ENCODE assay signal across 11 mouse cellular contexts in the genomic region with DNA sequence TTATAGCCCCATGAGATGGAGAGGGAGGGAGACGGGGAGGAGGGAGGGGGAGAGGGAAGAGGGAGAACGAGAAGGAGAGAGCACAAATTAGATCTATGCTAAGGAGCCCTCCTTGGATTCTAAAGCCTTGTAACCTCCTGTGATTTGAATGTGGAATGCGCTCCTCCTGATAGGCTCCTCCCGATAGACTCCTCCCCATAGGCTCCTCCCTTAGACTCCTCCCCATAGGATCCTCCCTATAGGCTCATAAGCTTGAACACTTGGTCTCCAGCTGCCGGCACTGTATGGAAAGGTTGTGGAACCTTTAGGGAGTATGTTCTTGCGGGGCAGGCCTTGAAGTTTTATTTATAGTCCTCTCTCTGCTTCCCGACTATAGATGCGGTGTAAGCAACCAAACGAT. TPM values are rescaled to one million over a fixed set of nuclear protein-coding genes. Genes with fewer than 3 reads are reported as not detected.
DNase-seq lines count a peak whose midpoint lies in the region; ATAC-seq and TF ChIP-seq lines count a peak whose summit lies in the region.
"Had no signal": no experiment of that assay in that cellular context is flagged by ENCODE, and none has a peak within 500 bp of the region (broad histone marks: within the 10 kb centered on the region; RNA-seq: fewer than 3 reads in every experiment).

No protein-coding gene starts in this region.

- H3K27ac ChIP-seq in forebrain, embryonic 10.5 days = no peak overlapping the region
- no peak overlapping the region for H3K27ac ChIP-seq in forebrain, embryonic 14.5 days (ENCODE audit: low read depth, low read length)
- no peak overlapping the region for H3K27ac ChIP-seq in liver, postnatal 0 days (ENCODE audit: low read depth)
- H3K27ac ChIP-seq in embryonic facial prominence, embryonic 10.5 days (replicated peaks) = no peak overlapping the region
- H3K27ac ChIP-seq in liver, embryonic 14.5 days = no peak overlapping the region
- H3K27ac ChIP-seq in midbrain, embryonic 13.5 days = no peak overlapping the region
- H3K27ac ChIP-seq: hindbrain, embryonic 15.5 days had no signal

- no peak overlapping the region for H3K9ac ChIP-seq in forebrain, embryonic 14.5 days (ENCODE audit: low read length)
- H3K9ac ChIP-seq in liver, postnatal 0 days (replicated peaks) = no peak overlapping the region
- no peak overlapping the region for H3K9ac ChIP-seq in liver, embryonic 14.5 days (replicated peaks)
- no peak overlapping the region for H3K9ac ChIP-seq in midbrain, embryonic 13.5 days (replicated peaks)
- H3K9ac ChIP-seq: hindbrain, embryonic 15.5 days had no signal

- H3K9me3 ChIP-seq in forebrain, embryonic 10.5 days = no peaks in the 10 kb centered on the region
- H3K9me3 ChIP-seq in forebrain, embryonic 14.5 days (replicated peaks; ENCODE audit: control insufficient read depth, low read length) = no peaks in the 10 kb centered on the region
- no peaks in the 10 kb centered on the region for H3K9me3 ChIP-seq in liver, postnatal 0 days (ENCODE audit: low read length)
- no peaks in the 10 kb centered on the region for H3K9me3 ChIP-seq in embryonic facial prominence, embryonic 10.5 days
- no peaks in the 10 kb centered on the region for H3K9me3 ChIP-seq in liver, embryonic 14.5 days (ENCODE audit: control insufficient read depth, low read length)
- no peaks in the 10 kb centered on the region for H3K9me3 ChIP-seq in midbrain, embryonic 13.5 days
- H3K9me3 ChIP-seq: hindbrain, embryonic 15.5 days had no signal

- TF ChIP-seq EP300 in liver, postnatal 0 days (IDR thresholded peaks at IDR 0.05; ENCODE audit: low read depth) = no peak
- no peak for TF ChIP-seq EP300 in liver, embryonic 14.5 days (IDR thresholded peaks at IDR 0.05; ENCODE audit: low read depth)

- H3K27me3 ChIP-seq in forebrain, embryonic 10.5 days (ENCODE audit: poor library complexity, severe bottlenecking) = peaks cover 43% of the 10 kb centered on the region
- H3K27me3 ChIP-seq in forebrain, embryonic 14.5 days (replicated peaks; ENCODE audit: control insufficient read depth, insufficient read depth, low read length) = 0 out of 2 replicates have a peak, but pooled peaks cover 8% of the 10 kb centered on the region
- H3K27me3 ChIP-seq in liver, postnatal 0 days (ENCODE audit: insufficient read depth, low read length) = no peaks in the 10 kb centered on the region
- H3K27me3 ChIP-seq in embryonic facial prominence, embryonic 10.5 days (replicated peaks; ENCODE audit: low read depth, poor library complexity, severe bottlenecking) = peaks cover 26% of the 10 kb centered on the region
- H3K27me3 ChIP-seq in liver, embryonic 14.5 days (ENCODE audit: control insufficient read depth, insufficient read depth, low read length) = no peaks in the 10 kb centered on the region
- H3K27me3 ChIP-seq in midbrain, embryonic 13.5 days = peaks cover 60% of the 10 kb centered on the region

- DNase-seq in forebrain, embryonic 10.5 days (ENCODE audit: extremely low spot score, low spot score) = no peak
- no peak for DNase-seq in forebrain, embryonic 14.5 days (ENCODE audit: low spot score)
- DNase-seq in liver = peak; percentile 51
- no peak for DNase-seq in liver, postnatal 0 days
- DNase-seq in embryonic facial prominence, embryonic 10.5 days (ENCODE audit: low spot score) = peak; percentile 29
- no peak for DNase-seq in liver, embryonic 14.5 days (ENCODE audit: low read depth in 3 of 3, low spot score in 3 of 3)
- no peak for DNase-seq in c-Kit-positive CD71-positive TER-119-positive erythroid progenitor cells, embryonic 14.5 days (ENCODE audit: low spot score)
- DNase-seq: adrenal gland, adult 2 months; cerebellum, adult 11 months had no signal

- H3K4me3 ChIP-seq in forebrain, embryonic 10.5 days = peak overlapping the region; percentile 23; the same call in 1 of the 2 replicates
- H3K4me3 ChIP-seq in forebrain, embryonic 14.5 days (ENCODE audit: low read depth, low read length) = no peak overlapping the region
- no peak overlapping the region for H3K4me3 ChIP-seq in liver, postnatal 0 days (ENCODE audit: low read depth, low read length)
- peak overlapping the region; percentile 36; the same call in 1 of the 2 replicates for H3K4me3 ChIP-seq in embryonic facial prominence, embryonic 10.5 days
- no peak overlapping the region for H3K4me3 ChIP-seq in liver, embryonic 14.5 days (ENCODE audit: insufficient read depth in 1 of 2, low read depth in 2 of 2, low read length in 2 of 2)
- H3K4me3 ChIP-seq in midbrain, embryonic 13.5 days (replicated peaks) = no peak overlapping the region
- H3K4me3 ChIP-seq: hindbrain, embryonic 15.5 days had no signal

- H3K36me3 ChIP-seq in forebrain, embryonic 10.5 days (replicated peaks) = no peaks in the 10 kb centered on the region
- H3K36me3 ChIP-seq in forebrain, embryonic 14.5 days (ENCODE audit: control insufficient read depth, insufficient read depth, low read length) = no peaks in the 10 kb centered on the region
- no peaks in the 10 kb centered on the region for H3K36me3 ChIP-seq in liver, postnatal 0 days (replicated peaks; ENCODE audit: insufficient read depth, low read length)
- no peaks in the 10 kb centered on the region for H3K36me3 ChIP-seq in embryonic facial prominence, embryonic 10.5 days (replicated peaks)
- no peaks in the 10 kb centered on the region for H3K36me3 ChIP-seq in liver, embryonic 14.5 days (replicated peaks; ENCODE audit: control insufficient read depth, insufficient read depth, low read depth)
- H3K36me3 ChIP-seq in midbrain, embryonic 13.5 days = no peaks in the 10 kb centered on the region
- H3K36me3 ChIP-seq: hindbrain, embryonic 15.5 days had no signal

- H3K4me2 ChIP-seq in forebrain, embryonic 14.5 days (ENCODE audit: low read length) = no peak overlapping the region
- no peak overlapping the region for H3K4me2 ChIP-seq in liver, postnatal 0 days (ENCODE audit: low read depth, low read length)
- H3K4me2 ChIP-seq in liver, embryonic 14.5 days (ENCODE audit: low read depth) = 0 out of 2 replicates have a peak overlapping the region, but pooled peaks have one; percentile 1
- H3K4me2 ChIP-seq in midbrain, embryonic 13.5 days (replicated peaks) = no peak overlapping the region
- H3K4me2 ChIP-seq: hindbrain, embryonic 15.5 days had no signal

- H3K4me1 ChIP-seq in forebrain, embryonic 10.5 days = peaks cover 44% of the 10 kb centered on the region
- H3K4me1 ChIP-seq in forebrain, embryonic 14.5 days (ENCODE audit: control insufficient read depth, insufficient read depth, low read length) = peaks cover 5% of the 10 kb centered on the region; the same call in 1 of the 2 replicates
- peaks cover 18% of the 10 kb centered on the region for H3K4me1 ChIP-seq in liver, postnatal 0 days (ENCODE audit: insufficient read depth)
- peaks cover 34% of the 10 kb centered on the region for H3K4me1 ChIP-seq in embryonic facial prominence, embryonic 10.5 days
- peaks cover 16 to 37% of the 10 kb centered on the region in 2 experiments for H3K4me1 ChIP-seq in liver, embryonic 14.5 days (replicated peaks; ENCODE audit: control insufficient read depth in 2 of 2, insufficient read depth in 2 of 2, low read length in 1 of 2)
- H3K4me1 ChIP-seq in midbrain, embryonic 13.5 days (replicated peaks) = peaks cover 21% of the 10 kb centered on the region

- 22% methylated on average over 9 of the region's 9 CpGs for WGBS in forebrain, embryonic 10.5 days
- 23% methylated on average over 9 of the region's 9 CpGs for WGBS in forebrain, embryonic 14.5 days
- WGBS in liver, postnatal 0 days (ENCODE audit: insufficient replicate concordance) = 50% methylated on average over 9 of the region's 9 CpGs
- 21% methylated on average over 9 of the region's 9 CpGs for WGBS in embryonic facial prominence, embryonic 10.5 days
- 34% methylated on average over 9 of the region's 9 CpGs for WGBS in liver, embryonic 14.5 days (ENCODE audit: insufficient replicate concordance)
- WGBS in midbrain, embryonic 13.5 days = 25% methylated on average over 9 of the region's 9 CpGs

- no peak for ATAC-seq in forebrain, embryonic 14.5 days
- no peak for ATAC-seq in liver, postnatal 0 days
- no peak for ATAC-seq in liver, embryonic 14.5 days (ENCODE audit: insufficient read depth)
- ATAC-seq in midbrain, embryonic 13.5 days = no peak

- TF ChIP-seq CTCF in liver, postnatal 0 days (IDR thresholded peaks at IDR 0.05; ENCODE audit: low read depth) = no peak
- no peak for TF ChIP-seq CTCF in liver, embryonic 14.5 days (IDR thresholded peaks at IDR 0.05; ENCODE audit: low read depth)

RNA-seq across cellular contexts. Expression of a gene that starts 20.6 kb away (rescaled TPM):
- 41.6 and 44.2 TPM in 2 replicates for polyA plus RNA-seq in forebrain, embryonic 10.5 days (2016; fragmentation: Nextera tagmentation; extraction: Ambion mirVana)
- 37.2 and 49.9 TPM in 2 replicates for polyA plus RNA-seq in forebrain, embryonic 14.5 days (2014; fragmentation: Nextera tagmentation; extraction: Ambion mirVana)
- 19.6 and 22.1 TPM in 2 replicates for polyA plus RNA-seq in liver, postnatal 0 days (2015; fragmentation: Nextera tagmentation; extraction: Ambion mirVana)
- polyA plus RNA-seq in embryonic facial prominence, embryonic 10.5 days (2016; fragmentation: Nextera tagmentation; extraction: Ambion mirVana) = 42.0 and 49.2 TPM in 2 replicates
- polyA plus RNA-seq in liver, embryonic 14.5 days (2012; rRNA removed) = 14.8 and 20.7 TPM in 2 replicates
- 14.7 and 18.9 TPM in 2 replicates for polyA plus RNA-seq in liver, embryonic 14.5 days (2014; fragmentation: Nextera tagmentation; extraction: Ambion mirVana)
- 50.3 and 51.3 TPM in 2 replicates for polyA plus RNA-seq in midbrain, embryonic 13.5 days (2015; fragmentation: Nextera tagmentation; extraction: Ambion mirVana)

RNA-seq across cellular contexts. Expression of a gene that starts 35.5 kb away (rescaled TPM):
- polyA plus RNA-seq in forebrain, embryonic 10.5 days (2016; fragmentation: Nextera tagmentation; extraction: Ambion mirVana) = 8.4 and 12.8 TPM in 2 replicates
- 0.56 and 0.77 TPM in 2 replicates for polyA plus RNA-seq in forebrain, embryonic 14.5 days (2014; fragmentation: Nextera tagmentation; extraction: Ambion mirVana)
- 0.34 and 0.60 TPM in 2 replicates for polyA plus RNA-seq in liver, postnatal 0 days (2015; fragmentation: Nextera tagmentation; extraction: Ambion mirVana)
- 8.0 and 8.7 TPM in 2 replicates for polyA plus RNA-seq in embryonic facial prominence, embryonic 10.5 days (2016; fragmentation: Nextera tagmentation; extraction: Ambion mirVana)
- polyA plus RNA-seq in liver, embryonic 14.5 days (2012; rRNA removed) = 0.25 and 0.48 TPM in 2 replicates
- 0.85 and 1.00 TPM in 2 replicates for polyA plus RNA-seq in liver, embryonic 14.5 days (2014; fragmentation: Nextera tagmentation; extraction: Ambion mirVana)
- polyA plus RNA-seq in midbrain, embryonic 13.5 days (2015; fragmentation: Nextera tagmentation; extraction: Ambion mirVana) = 5.6 and 12.0 TPM in 2 replicates

RNA-seq across cellular contexts. Expression of a gene that starts 47.7 kb away (rescaled TPM):
- polyA plus RNA-seq in forebrain, embryonic 10.5 days (2016; fragmentation: Nextera tagmentation; extraction: Ambion mirVana) = 642 and 667 TPM in 2 replicates
- 715 and 875 TPM in 2 replicates for polyA plus RNA-seq in forebrain, embryonic 14.5 days (2014; fragmentation: Nextera tagmentation; extraction: Ambion mirVana)
- polyA plus RNA-seq in liver, postnatal 0 days (2015; fragmentation: Nextera tagmentation; extraction: Ambion mirVana) = 766 and 780 TPM in 2 replicates
- polyA plus RNA-seq in embryonic facial prominence, embryonic 10.5 days (2016; fragmentation: Nextera tagmentation; extraction: Ambion mirVana) = 646 and 663 TPM in 2 replicates
- polyA plus RNA-seq in liver, embryonic 14.5 days (2012; rRNA removed) = 53.0 and 150 TPM in 2 replicates
- polyA plus RNA-seq in liver, embryonic 14.5 days (2014; fragmentation: Nextera tagmentation; extraction: Ambion mirVana) = 493 and 495 TPM in 2 replicates
- polyA plus RNA-seq in midbrain, embryonic 13.5 days (2015; fragmentation: Nextera tagmentation; extraction: Ambion mirVana) = 772 and 835 TPM in 2 replicates

RNA-seq across cellular contexts. Expression of a gene that starts 53.9 kb away (rescaled TPM):
- polyA plus RNA-seq in forebrain, embryonic 10.5 days (2016; fragmentation: Nextera tagmentation; extraction: Ambion mirVana) = 68.3 and 68.6 TPM in 2 replicates
- 26.6 and 37.4 TPM in 2 replicates for polyA plus RNA-seq in forebrain, embryonic 14.5 days (2014; fragmentation: Nextera tagmentation; extraction: Ambion mirVana)
- 11.3 and 11.9 TPM in 2 replicates for polyA plus RNA-seq in liver, postnatal 0 days (2015; fragmentation: Nextera tagmentation; extraction: Ambion mirVana)
- 68.2 and 69.9 TPM in 2 replicates for polyA plus RNA-seq in embryonic facial prominence, embryonic 10.5 days (2016; fragmentation: Nextera tagmentation; extraction: Ambion mirVana)
- polyA plus RNA-seq in liver, embryonic 14.5 days (2012; rRNA removed) = 7.3 and 12.9 TPM in 2 replicates
- 13.3 and 17.3 TPM in 2 replicates for polyA plus RNA-seq in liver, embryonic 14.5 days (2014; fragmentation: Nextera tagmentation; extraction: Ambion mirVana)
- 56.4 and 63.7 TPM in 2 replicates for polyA plus RNA-seq in midbrain, embryonic 13.5 days (2015; fragmentation: Nextera tagmentation; extraction: Ambion mirVana)

Comparison
In these comparisons a context has a peak if more than half of its experiments do, and no peak if none do; other contexts are left out.
1. DNase-seq: peak in liver (single experiment) and embryonic facial prominence, embryonic 10.5 days (single experiment); none in forebrain, embryonic 10.5 days (single experiment), forebrain, embryonic 14.5 days (single experiment), liver, postnatal 0 days (single experiment), liver, embryonic 14.5 days (0 of 3) and c-Kit-positive CD71-positive TER-119-positive erythroid progenitor cells, embryonic 14.5 days (single experiment).
2. H3K4me3 ChIP-seq: peak in forebrain, embryonic 10.5 days (single experiment) and embryonic facial prominence, embryonic 10.5 days (single experiment); none in forebrain, embryonic 14.5 days (single experiment), liver, postnatal 0 days (single experiment), liver, embryonic 14.5 days (0 of 2) and midbrain, embryonic 13.5 days (single experiment).